Mouse (Mus musculus): ENCODE results near the gene Ppp5c. TPM values are rescaled to one million over a fixed set of nuclear protein-coding genes. Genes with fewer than 3 reads are reported as not detected.
A peak's percentile ranks its signal among the peaks of the same experiment; 100 is the strongest.

Ppp5c gene
- polyA plus RNA-seq, 1 experiment from 2014 or later = 102 TPM

- Histone ChIP-seq H3K27ac (replicated peaks) (peak overlapping the region; percentile 77), H3K9ac (replicated peaks) (peak overlapping the region; percentile 28; the same call in 1 of the 2 replicates), H3K4me1 (peaks cover 63% of the 10 kb centered on the region), H3K27me3 (no peaks in the 10 kb centered on the region), H3K9me3 (0 out of 2 replicates have a peak, but pooled peaks cover 3% of the 10 kb centered on the region), H3K4me3 (no peak overlapping the region), H3K4me2 (replicated peaks) (no peak overlapping the region; the same call in 1 of the 2 replicates), H3K36me3 (no peaks in the 10 kb centered on the region)
- 25% methylated on average over 15 of the region's 15 CpGs for WGBS
- ATAC-seq (ENCODE audit: low FRiP score, low read depth) = no peak
Observed at GRCm38 (mm10) chr7:16990006-16990744, 37.5 kb downstream of the Ppp5c start.

GRCm38 (mm10) chr7:16988405-16988804 is 39.3 kb downstream of the Ppp5c start:
- no peak for ATAC-seq (ENCODE audit: low FRiP score, low read depth)
- H3K9me3 ChIP-seq = 0 out of 2 replicates have a peak, but pooled peaks cover 3% of the 10 kb centered on the region
- peaks cover 56% of the 10 kb centered on the region for H3K4me1 ChIP-seq
- H3K9ac ChIP-seq (replicated peaks) = no peak overlapping the region
- H3K36me3 ChIP-seq = no peaks in the 10 kb centered on the region
- 65% methylated on average over 3 of the region's 3 CpGs for WGBS
- no peaks in the 10 kb centered on the region for H3K27me3 ChIP-seq
- H3K4me3 ChIP-seq = no peak overlapping the region
- H3K4me2 ChIP-seq (replicated peaks) = no peak overlapping the region
- H3K27ac ChIP-seq (replicated peaks) = peak overlapping the region; percentile 85

- Histone ChIP-seq H3K4me2 (replicated peaks) (peak overlapping the region; percentile 15; the same call in 1 of the 2 replicates), H3K9ac (replicated peaks) (peak overlapping the region; percentile 15; the same call in 1 of the 2 replicates), H3K36me3 (no peaks in the 10 kb centered on the region), H3K27ac (replicated peaks) (peak overlapping the region; percentile 85), H3K4me1 (peaks cover 62% of the 10 kb centered on the region), H3K27me3 (no peaks in the 10 kb centered on the region), H3K4me3 (no peak overlapping the region), H3K9me3 (0 out of 2 replicates have a peak, but pooled peaks cover 3% of the 10 kb centered on the region)
- no peak for ATAC-seq (ENCODE audit: low FRiP score, low read depth)
- 48% methylated on average over 7 of the region's 7 CpGs for WGBS
Observed at GRCm38 (mm10) chr7:16987541-16988149, 40.1 kb downstream of the Ppp5c start.

GRCm38 (mm10) chr7:16982859-16983568 is 44.7 kb downstream of the Ppp5c start, which contains the start of gene Gm42372:
Gene Gm42372, plus strand, starts transcription at chr7:16983086.
- H3K9me3 ChIP-seq = no peaks in the 10 kb centered on the region
- peak; percentile 80 for ATAC-seq (ENCODE audit: low FRiP score, low read depth)
- H3K36me3 ChIP-seq = no peaks in the 10 kb centered on the region
- no peaks in the 10 kb centered on the region for H3K27me3 ChIP-seq
- 21% methylated on average over 26 of the region's 26 CpGs for whole genome bisulfite sequencing
- H3K4me2 ChIP-seq (replicated peaks) = peak within 1 kb of the TSS; percentile 55
- peak within 1 kb of the TSS; percentile 40 for H3K4me3 ChIP-seq
- peaks cover 48% of the 10 kb centered on the region for H3K4me1 ChIP-seq
- H3K9ac ChIP-seq (replicated peaks) = peak within 1 kb of the TSS; percentile 41
- peak within 1 kb of the TSS; percentile 57 for H3K27ac ChIP-seq (replicated peaks)

- peak overlapping the region; percentile 70 for H3K27ac ChIP-seq (replicated peaks)
- H3K4me3 ChIP-seq = 0 out of 2 replicates have a peak overlapping the region, but pooled peaks have one; percentile 10
- peak; percentile 25; the same call in 1 of the 2 replicates for ATAC-seq (ENCODE audit: low FRiP score, low read depth)
- H3K9ac ChIP-seq (replicated peaks) = peak overlapping the region; percentile 49; the same call in 1 of the 2 replicates
- H3K36me3 ChIP-seq = no peaks in the 10 kb centered on the region
- H3K27me3 ChIP-seq = no peaks in the 10 kb centered on the region
- 11% methylated on average over 11 of the region's 12 CpGs for WGBS
- H3K4me2 ChIP-seq (replicated peaks) = peak overlapping the region; percentile 41
- H3K9me3 ChIP-seq = no peaks in the 10 kb centered on the region
- peaks cover 35% of the 10 kb centered on the region for H3K4me1 ChIP-seq
Observed at GRCm38 (mm10) chr7:16980348-16980747, 47.4 kb downstream of the Ppp5c start.

- H3K9ac ChIP-seq (replicated peaks) = no peak overlapping the region
- H3K4me1 ChIP-seq = peaks cover 24% of the 10 kb centered on the region
- H3K27me3 ChIP-seq = no peaks in the 10 kb centered on the region
- no peak overlapping the region for H3K4me2 ChIP-seq (replicated peaks)
- ATAC-seq (ENCODE audit: low FRiP score, low read depth) = no peak
- H3K9me3 ChIP-seq = no peaks in the 10 kb centered on the region
- H3K27ac ChIP-seq (replicated peaks) = no peak overlapping the region
- no peak overlapping the region for H3K4me3 ChIP-seq
- no peaks in the 10 kb centered on the region for H3K36me3 ChIP-seq
- WGBS = 93% methylated on average over 3 of the region's 3 CpGs
Observed at GRCm38 (mm10) chr7:16978593-16978992, 49.1 kb downstream of the Ppp5c start.

- no peak for ATAC-seq (ENCODE audit: low FRiP score, low read depth)
- Histone ChIP-seq H3K4me1 (peaks cover 20% of the 10 kb centered on the region), H3K36me3 (no peaks in the 10 kb centered on the region), H3K4me2 (replicated peaks) (no peak overlapping the region), H3K27ac (replicated peaks) (no peak overlapping the region), H3K9ac (replicated peaks) (no peak overlapping the region), H3K9me3 (no peaks in the 10 kb centered on the region), H3K4me3 (no peak overlapping the region), H3K27me3 (no peaks in the 10 kb centered on the region)
- WGBS = 81% methylated on average over 6 of the region's 6 CpGs
Observed at GRCm38 (mm10) chr7:16978173-16978572, 49.6 kb downstream of the Ppp5c start.

- 0 out of 2 replicates have a peak overlapping the region, but pooled peaks have one; percentile 11 for H3K9ac ChIP-seq (replicated peaks)
- no peaks in the 10 kb centered on the region for H3K36me3 ChIP-seq
- H3K4me2 ChIP-seq (replicated peaks) = no peak overlapping the region
- no peaks in the 10 kb centered on the region for H3K27me3 ChIP-seq
- H3K9me3 ChIP-seq = no peaks in the 10 kb centered on the region
- no peak for ATAC-seq (ENCODE audit: low FRiP score, low read depth)
- 61% methylated on average over 8 of the region's 8 CpGs for WGBS
- H3K27ac ChIP-seq (replicated peaks) = no peak overlapping the region
- H3K4me1 ChIP-seq = peaks cover 8% of the 10 kb centered on the region
- H3K4me3 ChIP-seq = no peak overlapping the region
Observed at GRCm38 (mm10) chr7:16976298-16976697, 51.4 kb downstream of the Ppp5c start.

GRCm38 (mm10) chr7:16974018-16974417 is 53.7 kb downstream of the Ppp5c start:
- H3K9ac ChIP-seq (replicated peaks) = no peak overlapping the region
- H3K27ac ChIP-seq (replicated peaks) = no peak overlapping the region
- no peak overlapping the region for H3K4me2 ChIP-seq (replicated peaks)
- no peaks in the 10 kb centered on the region for H3K27me3 ChIP-seq
- 68% methylated on average over 6 of the region's 6 CpGs for WGBS
- H3K4me3 ChIP-seq = no peak overlapping the region
- no peak for ATAC-seq (ENCODE audit: low FRiP score, low read depth)
- no peaks in the 10 kb centered on the region for H3K36me3 ChIP-seq
- H3K4me1 ChIP-seq = no peaks in the 10 kb centered on the region
- H3K9me3 ChIP-seq = 0 out of 2 replicates have a peak, but pooled peaks cover 3% of the 10 kb centered on the region

GRCm38 (mm10) chr7:16971160-16971559 is 56.6 kb downstream of the Ppp5c start:
- H3K27ac ChIP-seq (replicated peaks) = no peak overlapping the region
- no peak for ATAC-seq (ENCODE audit: low FRiP score, low read depth)
- no peaks in the 10 kb centered on the region for H3K27me3 ChIP-seq
- H3K9ac ChIP-seq (replicated peaks) = no peak overlapping the region
- H3K36me3 ChIP-seq = no peaks in the 10 kb centered on the region
- 92% methylated on average over 3 of the region's 3 CpGs for WGBS
- H3K4me3 ChIP-seq = no peak overlapping the region
- H3K4me1 ChIP-seq = no peaks in the 10 kb centered on the region
- H3K4me2 ChIP-seq (replicated peaks) = no peak overlapping the region
- H3K9me3 ChIP-seq = 0 out of 2 replicates have a peak, but pooled peaks cover 3% of the 10 kb centered on the region

- H3K9ac ChIP-seq (replicated peaks) = no peak overlapping the region
- no peaks in the 10 kb centered on the region for H3K27me3 ChIP-seq
- WGBS = 88% methylated on average over 6 of the region's 6 CpGs
Observed at GRCm38 (mm10) chr7:16968414-16968813, 59.3 kb downstream of the Ppp5c start.

More at GRCm38 (mm10) chr7:16968414-16968813, 59.3 kb downstream of the Ppp5c start:
- no peak overlapping the region for H3K27ac ChIP-seq (replicated peaks)
- H3K4me2 ChIP-seq (replicated peaks) = no peak overlapping the region
- H3K4me1 ChIP-seq = no peaks in the 10 kb centered on the region
- H3K9me3 ChIP-seq = 0 out of 2 replicates have a peak, but pooled peaks cover 3% of the 10 kb centered on the region
- no peak overlapping the region for H3K4me3 ChIP-seq
- no peak for ATAC-seq (ENCODE audit: low FRiP score, low read depth)
- 0 out of 2 replicates have a peak, but pooled peaks cover 4% of the 10 kb centered on the region for H3K36me3 ChIP-seq
